Mouse (Mus musculus) R1 (cell line): ENCODE measurements around the gene Sox6.

Source experiments
- DNase-seq: peaks from one replicate; pipeline ENCODE4 v3.0.0-alpha.2; 2018; ENCODE audit warnings: low read depth, low spot score

The Sox6 gene

DNA sequence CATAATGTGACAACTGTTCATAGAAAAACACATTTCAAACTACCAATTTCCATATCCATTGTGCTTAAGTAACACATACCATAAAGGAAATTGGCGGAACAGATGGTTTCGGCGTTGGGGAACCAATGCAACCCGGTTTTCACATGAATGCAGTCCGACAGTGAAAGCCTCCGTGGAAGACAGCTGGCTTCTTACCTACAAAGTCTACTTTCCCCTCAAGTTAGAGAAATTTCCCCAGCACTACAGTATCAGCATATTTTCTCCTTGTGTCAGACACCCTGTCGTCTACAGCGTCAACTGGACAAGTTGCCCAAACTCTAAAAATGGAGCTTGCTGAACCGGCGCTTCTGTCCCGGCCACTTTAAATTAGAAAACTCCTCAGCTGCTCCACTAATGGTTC, 470.3 kb downstream of the Sox6 start:
- peak; percentile 6 for DNase-seq

DNA sequence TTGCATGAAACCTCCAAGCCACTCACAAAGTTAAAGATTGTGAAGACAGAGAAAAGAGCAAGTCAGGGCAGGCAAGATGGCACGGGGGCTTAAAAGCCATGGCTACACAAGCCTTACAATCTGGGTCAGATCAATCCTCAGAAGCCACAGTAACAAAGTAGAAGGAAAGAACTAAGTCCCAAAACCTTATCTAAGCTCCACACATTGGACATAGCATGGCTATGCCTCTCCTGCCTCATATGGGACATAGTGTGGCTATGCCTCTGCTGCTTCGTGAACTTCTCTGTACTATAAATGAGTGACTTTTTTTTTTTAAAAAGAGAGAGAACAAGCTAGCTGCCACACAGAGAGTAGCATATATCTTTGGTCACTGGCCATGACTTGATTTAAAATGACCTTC, 471.8 kb downstream of the Sox6 start:
- no peak for DNase-seq

DNA sequence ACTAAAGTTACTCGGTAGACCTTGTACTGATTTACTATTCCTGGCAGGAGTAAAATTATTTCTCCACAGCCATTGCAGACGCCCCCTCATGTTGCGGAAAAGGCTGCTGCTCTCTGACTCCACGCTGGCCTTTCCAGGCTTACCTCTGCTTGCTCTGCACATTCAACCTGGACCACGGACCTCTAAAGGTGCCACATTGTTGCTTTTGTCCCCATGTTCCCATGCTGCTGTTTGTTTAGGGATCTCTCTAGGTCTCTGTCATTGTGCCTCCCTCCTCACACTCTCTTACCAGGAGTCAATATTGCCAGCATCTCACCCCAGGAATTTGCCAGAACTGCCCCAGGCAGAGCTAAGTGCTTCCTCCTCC, 473.6 kb downstream of the Sox6 start:
- DNase-seq, result no peak

DNA sequence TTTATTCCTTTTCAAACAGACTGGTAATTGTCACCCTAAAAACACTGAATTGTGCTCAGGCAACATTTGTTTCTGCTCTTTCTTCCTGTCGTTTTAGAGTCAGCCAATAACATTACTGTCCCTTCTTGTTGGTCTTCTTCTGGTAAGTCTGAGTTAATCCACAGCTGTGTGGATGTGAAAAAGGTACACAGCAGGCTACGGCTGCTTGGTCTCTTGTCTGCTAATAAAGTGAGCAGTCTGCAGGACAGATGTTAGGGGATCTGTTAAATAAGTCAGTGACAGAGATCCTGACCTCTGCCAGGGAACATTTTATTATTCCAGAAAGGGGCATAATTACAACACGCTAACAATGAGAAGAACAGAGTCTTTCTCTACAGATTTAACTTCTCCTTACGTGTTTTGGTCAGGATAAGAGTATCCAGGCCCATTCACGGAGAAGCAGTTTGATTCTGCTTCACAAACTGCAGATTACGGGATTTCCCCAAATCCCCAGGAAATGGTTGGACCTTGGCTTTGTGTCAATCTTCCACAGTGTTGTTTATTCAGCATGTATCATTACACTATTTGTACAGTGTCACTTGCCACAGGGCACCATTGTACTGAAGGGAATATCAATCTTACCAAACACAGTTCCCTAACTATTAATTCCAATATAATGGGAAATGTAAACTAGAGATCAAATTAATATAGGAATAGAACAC, 474.1 kb downstream of the Sox6 start:
- no peak for DNase-seq

DNA sequence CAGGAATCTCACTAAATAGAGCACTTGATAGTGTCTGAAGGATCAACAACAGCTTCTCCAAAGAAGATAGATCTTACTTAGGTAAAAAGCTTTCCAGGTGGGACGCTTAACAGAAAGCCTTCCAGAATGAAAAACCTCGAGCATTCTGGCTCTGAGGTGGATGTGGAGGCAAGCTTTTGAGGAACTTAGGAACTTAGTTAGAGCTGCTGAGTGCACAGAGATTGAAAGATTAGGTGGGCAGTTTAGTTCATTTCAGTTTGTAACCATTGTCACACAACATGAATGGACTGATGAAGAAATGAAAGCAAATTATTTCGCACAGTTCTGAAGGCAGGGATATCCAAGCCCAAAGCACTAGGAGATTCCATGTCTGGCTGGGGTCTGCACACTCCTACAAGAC, 481.9 kb downstream of the Sox6 start:
- no peak for DNase-seq

DNA sequence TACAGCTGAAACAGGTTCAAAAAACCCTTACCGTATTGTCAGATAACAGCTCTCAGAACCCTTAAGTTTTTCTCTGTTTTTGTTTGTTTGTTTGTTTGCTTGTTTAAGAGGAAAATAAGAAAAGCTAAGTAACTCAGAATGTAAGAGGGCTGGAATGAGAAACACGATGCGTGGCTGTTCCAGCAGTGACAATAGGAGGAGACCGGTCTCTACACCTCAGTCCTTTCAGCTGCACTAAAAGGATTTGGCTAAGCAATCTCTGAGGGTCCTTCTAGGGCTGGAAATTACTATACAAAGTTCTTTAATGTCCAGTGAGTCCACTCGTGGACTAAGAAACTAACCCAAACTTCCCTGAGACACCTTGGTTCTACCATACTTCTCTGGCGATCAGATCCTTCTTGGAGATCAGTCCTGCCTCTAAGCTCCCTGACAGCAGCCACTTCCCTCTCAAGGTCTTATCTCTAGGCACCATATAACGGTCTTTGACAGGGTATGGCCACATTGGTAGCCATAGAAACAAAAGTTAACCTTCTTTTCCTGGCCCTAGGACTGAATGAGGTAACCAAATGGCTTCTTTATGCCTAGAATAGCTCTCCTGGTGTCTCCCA, 488.3 kb downstream of the Sox6 start:
- no peak for DNase-seq

DNA sequence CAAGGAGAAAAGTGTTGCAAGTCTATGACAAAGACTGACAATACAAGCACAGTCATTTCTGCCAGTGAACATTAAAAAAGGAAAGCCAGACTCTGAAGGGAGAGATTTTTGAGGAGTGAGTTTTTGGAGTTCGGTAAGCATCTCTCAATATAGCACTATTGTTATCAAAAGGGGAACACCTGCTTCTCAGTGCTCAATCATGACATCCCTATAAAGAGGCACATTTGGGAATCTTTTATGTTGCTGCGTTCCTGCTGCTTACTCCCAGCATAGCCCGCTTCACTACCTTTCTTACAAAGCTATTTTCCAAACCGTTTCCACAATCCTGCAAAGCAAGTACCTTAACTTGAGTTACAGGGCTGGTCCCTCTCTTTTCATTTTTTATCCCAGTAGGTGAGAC, 488.9 kb downstream of the Sox6 start:
- no peak for DNase-seq

DNA sequence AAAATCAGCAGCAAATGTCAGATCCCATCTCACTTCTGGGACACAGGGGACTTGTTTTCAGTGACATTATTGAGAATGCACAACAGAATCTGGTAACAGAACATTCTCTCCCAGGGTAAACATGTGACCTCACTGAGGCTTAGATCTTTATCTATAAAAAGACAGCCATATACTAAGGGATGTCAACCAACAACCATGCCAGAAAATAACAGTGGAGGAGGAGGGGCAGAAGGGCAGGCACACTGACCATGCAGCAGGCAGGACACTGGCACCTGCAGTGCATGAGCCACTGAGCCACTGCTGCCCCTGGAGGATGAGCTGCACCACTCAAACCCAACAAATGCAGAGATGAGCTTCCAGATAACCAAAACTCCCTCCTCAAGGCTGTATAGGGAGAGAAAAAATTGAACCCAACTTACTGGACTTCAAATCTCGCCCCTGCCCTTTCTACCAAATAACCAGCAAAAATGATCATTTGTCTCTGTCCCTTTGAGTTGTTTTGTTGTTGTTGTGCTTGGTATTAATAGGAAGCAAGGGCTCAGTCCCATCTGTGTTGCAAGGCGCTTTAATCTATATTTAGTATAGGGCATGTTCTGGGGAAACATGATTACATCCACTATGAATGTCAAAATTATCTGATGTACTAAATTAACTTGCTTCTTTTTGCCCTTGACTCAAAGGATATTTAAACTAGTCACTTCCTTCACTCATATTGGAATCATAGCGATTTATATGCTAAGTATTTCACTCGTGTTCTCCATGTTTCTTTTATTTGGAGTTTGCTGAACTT, 492.8 kb downstream of the Sox6 start:
- no peak for DNase-seq

DNA sequence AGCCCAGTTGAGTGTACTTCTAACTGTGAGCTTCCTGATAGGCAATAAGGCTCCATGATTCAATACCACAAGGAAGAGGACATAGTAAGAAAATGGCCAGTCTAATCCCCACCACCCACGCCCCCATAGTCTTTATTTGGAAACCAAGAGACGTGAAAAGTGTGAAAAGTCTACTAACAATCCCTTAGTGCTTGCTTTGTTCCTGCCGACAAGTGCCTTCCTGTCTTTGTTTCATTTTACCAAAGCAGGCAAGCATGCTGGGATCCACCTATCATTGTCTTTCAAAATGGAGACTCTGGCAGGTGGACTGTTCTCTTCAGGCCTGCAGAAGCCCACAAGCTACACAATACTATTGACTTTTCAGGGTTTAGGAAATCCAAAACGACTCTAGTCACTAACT, 495.0 kb downstream of the Sox6 start:
- peak; percentile 46 for DNase-seq

DNA sequence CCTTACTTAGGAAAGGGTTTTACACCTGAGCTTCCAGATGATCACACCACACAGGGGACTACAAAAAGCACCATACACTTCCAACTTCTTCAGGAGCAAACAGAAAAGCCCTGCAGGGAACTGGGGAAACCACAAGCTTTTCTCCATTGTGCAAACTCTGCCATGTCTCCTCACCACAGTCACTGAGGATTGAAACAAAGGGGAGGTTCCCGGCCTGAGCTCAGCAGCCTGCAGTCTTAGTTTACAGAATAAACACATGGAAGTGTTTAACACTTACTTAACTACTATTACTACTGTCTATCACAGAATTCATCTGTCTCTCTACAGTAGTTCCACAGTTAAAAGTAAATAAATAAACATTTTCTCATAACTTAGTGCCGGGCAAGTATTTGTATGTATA, 498.3 kb downstream of the Sox6 start:
- DNase-seq, result no peak

DNA sequence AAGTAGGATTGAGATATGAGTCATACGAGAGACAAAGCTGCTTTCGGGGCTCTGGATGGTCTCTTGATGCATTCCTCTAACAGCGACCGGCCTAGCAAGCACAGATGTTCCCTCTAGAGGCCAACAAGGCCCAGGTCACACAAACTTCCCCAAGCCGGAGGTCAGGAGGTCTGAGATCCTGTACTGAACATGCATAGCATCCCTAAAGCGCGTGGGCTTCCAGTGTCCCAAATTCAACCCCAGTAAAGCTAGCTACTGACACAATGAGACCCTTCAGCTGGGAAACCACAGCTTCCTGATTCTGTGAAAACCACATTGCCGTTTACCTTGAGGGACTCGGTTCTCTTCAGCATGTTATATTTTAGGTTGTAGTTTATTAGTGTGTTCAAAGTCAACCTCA, 499.6 kb downstream of the Sox6 start:
- no peak for DNase-seq

DNA sequence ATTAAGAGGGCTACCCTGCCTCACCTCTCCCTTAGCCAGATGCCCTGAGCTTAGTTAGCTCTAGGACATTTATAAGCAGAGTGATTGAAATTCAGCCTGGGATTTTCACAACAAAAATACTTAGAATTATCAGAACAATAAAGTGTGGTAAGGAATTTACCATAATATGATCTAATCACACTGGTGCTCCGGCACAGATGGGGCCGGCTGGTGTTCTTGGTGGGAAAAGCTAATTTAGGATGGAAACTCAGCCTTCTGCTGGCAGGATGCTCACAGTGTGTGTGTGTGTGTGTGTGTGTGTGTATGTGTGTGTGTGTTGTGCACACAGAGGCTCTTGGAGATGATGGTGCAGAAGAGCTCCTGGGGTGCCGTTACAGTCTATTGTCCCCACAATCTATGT, 501.0 kb downstream of the Sox6 start:
- DNase-seq, result no peak

DNA sequence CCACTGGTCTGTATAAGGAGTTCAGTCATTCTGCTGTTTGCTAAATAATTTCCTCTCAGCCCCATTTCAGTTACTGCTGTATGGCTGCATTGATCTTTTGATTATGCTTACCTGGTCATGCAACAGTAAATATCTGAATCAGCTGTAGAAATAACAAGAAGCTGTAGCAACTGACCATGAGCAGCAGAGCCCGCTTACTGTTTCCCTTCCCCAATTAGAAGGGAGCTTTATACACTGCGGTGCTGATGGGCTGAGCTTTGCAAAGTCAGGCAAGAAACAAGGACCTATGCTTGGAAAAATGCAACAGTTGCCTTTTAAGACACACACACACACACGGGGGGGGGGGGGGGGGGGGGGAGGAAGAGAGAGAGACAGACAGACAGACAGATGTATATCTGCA, 502.1 kb downstream of the Sox6 start:
- DNase-seq, result no peak

DNA sequence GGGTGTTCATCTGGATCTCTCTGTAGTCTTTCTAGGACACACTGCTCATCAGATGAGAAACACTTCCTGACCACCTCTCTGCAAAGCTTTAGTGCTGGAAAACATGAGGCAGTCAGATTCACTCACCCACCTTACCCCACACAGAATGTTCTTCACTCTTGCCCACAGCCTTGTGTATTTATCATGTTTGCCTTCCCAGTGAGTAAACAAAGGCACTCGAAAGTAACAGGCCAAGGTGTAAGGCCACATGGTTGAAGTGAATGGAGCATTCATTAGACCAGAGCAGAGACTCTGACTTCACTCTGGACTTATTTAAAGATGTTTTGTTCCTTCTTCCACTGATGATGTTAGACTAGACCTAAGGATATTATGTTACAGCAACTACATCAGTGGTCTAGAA, 506.7 kb downstream of the Sox6 start:
- DNase-seq, result no peak

DNA sequence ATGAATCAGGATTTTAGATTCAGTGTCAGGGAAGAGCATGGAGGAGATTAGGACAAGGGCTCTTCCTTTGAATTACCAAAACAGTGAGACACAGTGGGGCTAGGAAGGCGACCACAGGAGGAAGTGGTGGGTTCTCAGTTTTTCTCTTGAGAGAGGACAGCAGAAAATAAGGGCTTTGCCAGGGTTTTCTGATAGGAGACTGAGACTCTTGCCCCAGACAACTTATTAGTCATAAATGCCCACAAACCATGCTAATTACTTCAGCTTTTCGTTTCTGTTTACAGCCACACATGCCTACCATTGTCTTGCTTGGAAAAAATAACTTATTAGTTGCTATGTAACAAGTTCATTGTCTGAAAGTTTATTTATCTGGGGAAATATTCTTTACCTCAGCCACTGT, 507.4 kb downstream of the Sox6 start:
- DNase-seq, result no peak

DNA sequence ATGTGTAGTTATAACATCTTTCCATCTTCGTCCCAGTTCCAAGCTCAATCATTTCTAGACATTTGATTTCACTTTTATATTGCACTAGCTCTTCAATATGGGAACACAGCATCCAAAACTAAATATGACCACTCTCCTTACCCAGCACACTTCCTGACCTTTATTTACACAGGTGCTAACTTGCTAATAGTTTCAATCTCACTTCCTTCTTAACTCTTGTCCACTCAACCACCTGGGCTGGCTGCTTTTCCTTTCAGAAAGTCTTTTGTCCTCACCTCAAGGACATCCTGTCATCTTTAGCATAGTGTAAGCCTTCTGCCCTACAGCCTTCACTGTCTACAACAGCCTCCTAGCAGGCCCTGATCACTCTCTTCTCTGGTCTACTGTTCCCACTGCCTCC, 520.9 kb downstream of the Sox6 start:
- DNase-seq, result no peak

DNA sequence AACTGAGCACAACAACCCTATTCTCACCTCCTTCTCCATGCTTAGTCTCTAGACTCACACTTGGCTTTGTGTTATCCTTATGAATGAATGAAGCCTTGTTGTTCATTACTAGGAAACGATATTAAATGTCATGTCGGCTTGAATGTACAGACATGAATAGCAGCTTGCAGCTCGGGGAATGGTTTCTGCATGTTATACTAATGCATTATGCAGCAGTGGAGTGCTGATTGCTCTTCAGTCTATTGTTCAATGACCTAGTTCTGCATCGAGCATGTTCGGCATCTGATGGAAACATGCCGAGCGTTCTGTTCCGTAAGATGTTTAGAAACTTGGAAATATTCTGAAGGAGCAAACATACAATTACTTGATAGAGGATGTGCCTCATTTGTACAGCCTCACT, 524.9 kb downstream of the Sox6 start:
- no peak for DNase-seq

DNA sequence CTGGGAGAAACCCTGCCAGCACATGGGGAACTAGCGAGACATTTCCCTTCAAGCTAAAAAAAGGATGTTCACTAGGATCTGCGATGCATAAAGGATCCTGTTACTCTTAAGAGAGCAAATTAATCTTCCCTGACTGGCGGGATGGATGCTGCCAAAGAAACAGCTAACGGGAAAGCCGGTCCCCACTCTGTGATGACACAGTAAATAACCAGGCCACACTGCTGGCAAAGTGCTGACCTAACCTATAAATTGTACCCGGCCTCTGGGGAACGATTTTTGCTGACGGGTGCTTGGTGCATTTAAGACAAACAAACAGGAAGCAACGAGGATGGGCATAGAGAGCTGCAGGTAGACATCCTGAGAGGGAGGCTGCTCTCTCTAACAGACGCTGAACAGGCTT, 526.8 kb downstream of the Sox6 start:
- DNase-seq, result no peak

DNA sequence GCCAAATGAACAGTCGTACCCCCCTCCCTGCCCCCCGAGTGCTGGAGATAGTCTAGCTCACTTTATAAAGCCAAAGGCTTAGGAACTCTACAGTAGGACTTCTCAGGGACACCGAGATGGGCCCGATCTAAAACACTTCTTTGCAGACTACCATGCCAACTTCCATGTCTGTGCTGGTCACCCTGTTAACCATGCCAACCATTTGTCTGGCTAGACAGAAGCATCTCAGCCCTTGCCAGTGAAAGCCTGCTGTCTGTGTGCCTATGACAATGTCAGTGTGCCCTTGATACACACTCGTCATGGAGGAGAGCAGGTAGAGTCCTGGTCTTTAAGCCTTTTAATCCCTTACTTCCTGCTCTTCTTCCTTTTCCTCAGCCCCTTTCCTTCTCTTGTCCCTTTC, 527.5 kb downstream of the Sox6 start:
- DNase-seq, result no peak

DNA sequence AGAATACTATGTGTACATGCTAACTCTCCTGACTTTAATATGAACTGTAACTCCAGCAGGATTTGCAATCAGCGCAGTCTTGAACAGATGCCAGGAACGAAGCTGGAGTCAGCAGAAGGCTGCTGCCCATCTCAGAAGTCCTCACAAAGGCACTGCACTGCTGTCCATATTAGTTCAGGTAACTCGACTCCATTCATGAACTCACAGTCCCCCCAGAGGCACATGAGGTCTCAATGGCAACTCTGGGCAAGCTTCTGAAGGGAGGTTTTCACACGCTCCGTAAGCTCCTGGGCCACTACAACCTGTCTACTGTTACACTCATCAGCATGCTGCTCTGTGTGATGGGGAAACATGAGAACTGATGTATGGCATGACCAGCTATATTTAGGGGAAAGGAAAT, 528.6 kb downstream of the Sox6 start:
- DNase-seq, result no peak

DNA sequence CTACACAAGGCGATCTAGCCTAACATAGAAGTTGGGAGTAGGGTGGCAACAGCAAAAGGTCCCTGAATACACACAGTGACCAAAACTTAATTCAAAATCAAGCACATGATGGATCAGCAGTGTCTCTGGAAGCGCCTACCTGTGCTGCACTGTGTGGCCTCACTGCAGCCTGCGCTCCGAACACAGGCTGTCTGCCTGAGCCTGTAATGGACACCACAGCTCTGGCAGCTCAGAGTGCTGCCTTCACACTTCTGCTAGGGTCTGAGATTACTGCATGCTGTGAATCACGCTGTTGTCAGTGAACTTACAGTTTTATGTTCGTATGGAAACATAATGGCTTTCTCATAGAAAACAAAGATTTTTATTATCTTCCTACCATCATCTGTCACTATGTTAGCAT, 532.2 kb downstream of the Sox6 start:
- DNase-seq, result no peak

DNA sequence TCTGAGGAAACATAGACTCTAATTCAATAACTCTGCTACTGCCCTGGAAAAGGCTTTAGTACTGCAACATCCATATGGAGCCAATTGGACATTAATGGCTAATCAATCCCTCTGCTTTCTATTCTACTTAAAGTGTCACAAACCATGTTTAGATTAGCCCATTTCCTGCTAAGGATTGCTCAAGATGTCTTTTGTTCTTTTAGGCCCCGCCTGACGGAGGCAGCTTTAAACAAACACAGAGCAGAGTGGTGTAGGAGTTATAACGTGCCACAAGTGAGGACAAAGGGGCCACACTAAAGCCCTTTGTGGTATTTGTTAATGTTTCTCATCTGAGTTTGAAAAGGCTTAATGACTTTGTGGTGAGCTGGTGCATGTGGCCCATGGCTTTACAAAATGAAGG, 537.1 kb downstream of the Sox6 start:
- DNase-seq, result peak; percentile 30

DNA sequence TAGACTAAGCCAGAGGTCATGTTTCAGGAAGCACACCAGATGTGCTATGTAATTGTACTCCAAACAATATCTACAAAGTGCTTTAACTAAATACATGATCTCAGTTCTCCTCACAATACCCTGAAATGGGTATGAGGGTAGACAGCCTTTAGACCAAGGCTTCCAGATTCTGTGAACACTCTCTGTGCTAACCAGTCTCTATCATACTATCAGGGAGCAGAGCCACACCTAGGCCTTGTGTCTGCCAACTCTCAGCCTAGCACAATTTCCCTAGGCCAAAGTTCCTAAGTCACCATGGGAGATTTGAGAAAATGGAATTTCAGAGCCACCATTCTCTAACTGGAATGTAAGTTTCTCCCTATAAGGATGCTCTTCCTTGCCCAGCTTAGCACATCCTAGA, 537.8 kb downstream of the Sox6 start:
- DNase-seq, result no peak
